Mouse (Mus musculus) R1 (cell line): ENCODE data around the gene Lrmp.

Experiments
- DNase-seq: peaks from one replicate; pipeline ENCODE4 v3.0.0-alpha.2; 2018; ENCODE audit warnings: low read depth, low spot score

Gene Lrmp

DNA sequence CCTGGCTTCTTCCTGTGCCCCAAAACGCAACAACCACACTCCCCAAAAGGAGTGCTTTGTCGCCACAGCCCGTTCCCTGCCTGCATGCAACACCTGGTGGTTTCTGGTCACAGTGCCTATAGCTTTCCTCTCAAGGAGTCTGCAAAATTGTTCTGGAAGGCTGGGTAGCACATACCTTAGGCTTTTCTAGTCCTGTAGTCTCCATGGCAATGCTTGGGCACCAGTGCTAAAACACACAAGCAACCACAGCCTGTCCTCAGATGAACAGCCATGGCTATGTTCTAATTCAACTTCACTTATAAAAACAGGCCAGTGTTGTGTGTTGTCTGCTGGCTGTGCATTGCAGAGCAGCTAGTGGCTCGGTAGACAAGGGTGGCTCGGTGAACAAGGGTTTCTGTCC, 21.4 kb downstream of the Lrmp start:
- DNase-seq: peak; percentile 72

DNA sequence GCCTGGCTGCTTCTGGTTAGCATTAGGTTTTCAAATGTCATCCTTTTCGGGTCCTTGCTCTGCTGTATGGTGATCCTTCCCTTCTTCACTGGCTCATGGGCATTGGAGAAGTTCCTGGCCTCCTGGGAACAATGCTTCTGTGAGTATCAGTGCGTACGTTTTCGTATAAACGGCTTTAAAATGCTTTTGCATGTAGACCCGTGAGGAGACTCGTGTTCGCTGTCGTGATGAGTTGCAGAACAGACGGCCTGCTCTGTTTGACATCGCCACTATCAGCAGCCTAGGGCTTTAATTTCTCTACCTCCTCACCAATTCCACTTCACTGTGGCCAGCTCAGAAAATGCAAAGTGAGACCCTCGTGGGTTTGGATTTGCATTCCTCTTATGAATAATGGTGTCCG, 23.8 kb downstream of the Lrmp start:
- no peak for DNase-seq

DNA sequence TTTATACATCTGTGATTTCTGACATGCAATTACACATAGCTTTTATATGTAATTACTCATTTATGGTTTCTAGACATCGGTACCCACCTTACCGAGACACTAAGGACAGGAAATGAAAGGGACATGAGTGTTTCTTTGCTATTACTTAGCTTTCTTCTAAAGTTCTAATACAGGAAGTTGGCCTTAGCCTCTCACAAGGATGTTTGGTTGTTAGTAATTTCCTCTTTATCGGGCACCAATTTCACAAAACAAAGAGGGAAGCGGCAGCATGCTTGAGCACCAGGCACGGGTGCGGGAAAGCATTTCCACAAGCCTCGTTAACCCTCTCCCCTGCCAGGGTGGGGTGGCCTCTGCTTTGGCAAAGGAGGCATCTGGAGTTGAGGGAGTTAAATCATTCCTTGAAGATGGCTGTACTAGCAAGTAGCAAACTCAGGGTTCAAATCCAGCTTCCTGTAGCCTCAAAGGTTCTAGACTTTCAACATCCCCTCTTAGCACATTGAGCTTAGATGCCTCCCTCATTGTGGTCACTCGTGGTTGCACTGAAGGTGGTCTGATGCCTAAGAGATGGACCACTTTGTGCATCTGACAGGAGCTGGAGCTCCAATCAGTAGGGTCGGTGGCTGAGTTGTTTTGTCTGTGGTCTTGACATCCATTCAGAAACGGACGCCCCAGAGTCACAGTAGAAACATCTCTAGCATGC, 24.5 kb downstream of the Lrmp start:
- DNase-seq: no peak

DNA sequence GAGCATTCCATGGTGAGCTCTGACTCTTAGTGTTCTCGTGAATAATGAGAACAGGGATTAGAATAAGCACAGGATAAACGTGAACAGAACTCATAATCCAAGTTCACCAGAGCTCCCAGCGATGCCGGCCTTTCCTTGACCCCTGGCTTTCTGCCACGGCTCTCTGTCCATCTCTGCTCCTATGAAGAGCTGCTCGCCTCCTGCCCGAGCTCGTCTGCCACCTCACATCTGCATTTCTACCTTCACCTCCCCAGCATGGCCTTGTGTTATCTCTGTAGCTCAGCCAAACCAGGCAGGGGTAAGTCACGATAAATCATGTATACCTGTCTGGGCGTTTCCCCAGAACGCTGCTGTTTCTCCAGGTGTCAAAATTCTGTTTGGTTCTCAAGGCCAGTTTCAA, 25.3 kb downstream of the Lrmp start:
- DNase-seq: no peak

DNA sequence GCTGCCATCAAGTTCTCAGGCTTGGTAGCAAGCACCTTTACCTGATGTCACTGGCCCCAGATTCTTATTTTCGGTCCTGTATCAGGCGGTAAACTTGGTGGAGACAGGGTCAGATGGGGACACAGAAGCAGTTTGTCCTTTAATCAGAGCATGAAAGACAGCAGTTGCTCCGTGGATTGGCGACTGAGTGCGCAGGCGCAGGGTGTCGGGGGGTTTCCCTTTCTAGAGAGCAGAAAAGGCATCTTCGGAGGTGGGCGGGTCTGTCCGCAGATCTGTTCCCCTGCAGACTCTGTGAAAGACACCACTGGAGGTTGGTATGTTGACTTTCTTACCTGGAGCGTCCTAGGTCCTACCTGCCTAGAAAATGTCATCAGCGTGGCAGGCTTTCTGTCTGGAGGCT, 26.4 kb downstream of the Lrmp start:
- peak; percentile 46 for DNase-seq

DNA sequence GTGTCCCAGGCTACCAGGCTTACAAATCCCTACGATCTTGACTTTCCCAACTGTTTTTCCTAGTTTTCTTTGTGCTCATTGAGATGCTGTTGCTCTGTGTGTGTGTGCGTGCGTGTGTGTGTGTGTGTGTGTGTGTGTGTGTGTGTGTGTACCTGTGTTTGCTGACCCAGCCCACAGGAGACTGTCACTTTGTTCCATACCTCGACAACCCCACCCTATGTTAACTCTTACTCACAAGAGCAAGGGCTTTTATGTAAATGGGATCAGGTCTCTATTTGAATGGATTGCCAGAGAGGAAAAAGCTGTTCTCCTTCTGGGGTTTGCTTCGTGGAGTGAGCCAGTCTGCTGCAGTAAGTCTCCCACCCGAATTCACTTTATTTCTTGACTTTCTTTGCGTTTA, 29.7 kb downstream of the Lrmp start:
- no peak for DNase-seq

DNA sequence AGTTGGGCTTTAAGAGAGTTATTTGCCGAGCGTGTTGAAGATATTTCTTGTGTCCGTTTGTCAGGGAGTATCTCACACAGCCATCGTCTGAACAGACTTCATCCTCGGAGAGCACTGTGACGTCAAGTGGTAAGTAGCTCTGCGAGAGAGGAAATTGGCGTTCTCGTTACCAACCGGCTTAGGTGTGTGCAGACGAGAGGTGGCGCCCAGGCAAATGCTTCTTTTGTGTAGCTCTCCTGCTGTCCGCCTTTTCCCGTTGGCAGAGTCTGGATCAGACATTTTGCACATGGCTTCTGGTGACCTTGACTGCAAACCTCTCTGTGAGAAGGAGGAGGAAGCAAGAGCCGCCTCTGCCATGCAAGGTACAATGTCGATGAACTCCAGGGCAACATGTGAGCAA, 32.3 kb downstream of the Lrmp start:
- no peak for DNase-seq

DNA sequence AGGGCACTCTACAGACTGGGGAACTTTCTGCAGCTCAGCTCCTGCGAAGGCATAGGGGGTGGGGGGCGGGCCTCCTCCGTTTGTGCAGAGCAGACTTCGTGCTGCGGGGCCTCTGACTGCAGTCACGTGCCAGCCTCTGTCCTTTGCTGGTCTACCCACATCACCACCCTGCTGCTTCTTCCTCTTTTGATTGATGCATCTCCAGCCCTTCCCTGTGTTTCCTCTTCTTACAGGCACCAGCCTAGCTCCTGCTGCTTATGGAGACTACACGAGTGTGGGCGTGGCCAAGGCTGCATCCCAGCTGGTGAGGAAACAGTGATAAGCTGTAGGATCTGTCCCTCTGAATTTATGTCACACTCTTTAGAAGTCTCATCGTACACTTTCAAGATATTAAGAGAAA, 33.6 kb downstream of the Lrmp start:
- peak; percentile 58 for DNase-seq

DNA sequence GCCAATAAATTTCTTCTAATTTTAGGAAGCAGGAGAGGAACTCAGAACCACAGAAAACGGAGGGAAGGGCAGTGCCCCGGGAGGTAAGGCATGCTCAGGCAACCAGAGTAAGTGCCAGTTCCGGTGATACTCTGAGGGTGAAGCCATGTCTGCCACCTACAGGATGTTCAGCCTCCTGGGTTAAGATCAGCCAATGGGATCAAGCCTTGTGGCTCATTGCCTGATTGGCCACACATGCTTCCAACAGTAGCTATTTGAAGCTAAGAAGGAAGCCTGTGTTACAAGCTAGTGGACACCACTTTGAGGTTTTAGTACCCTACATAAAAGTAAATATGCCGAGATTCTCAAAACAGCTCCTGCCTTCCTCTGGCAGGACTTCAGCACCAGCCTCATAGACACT, 43.2 kb downstream of the Lrmp start:
- peak; percentile 58 for DNase-seq

DNA sequence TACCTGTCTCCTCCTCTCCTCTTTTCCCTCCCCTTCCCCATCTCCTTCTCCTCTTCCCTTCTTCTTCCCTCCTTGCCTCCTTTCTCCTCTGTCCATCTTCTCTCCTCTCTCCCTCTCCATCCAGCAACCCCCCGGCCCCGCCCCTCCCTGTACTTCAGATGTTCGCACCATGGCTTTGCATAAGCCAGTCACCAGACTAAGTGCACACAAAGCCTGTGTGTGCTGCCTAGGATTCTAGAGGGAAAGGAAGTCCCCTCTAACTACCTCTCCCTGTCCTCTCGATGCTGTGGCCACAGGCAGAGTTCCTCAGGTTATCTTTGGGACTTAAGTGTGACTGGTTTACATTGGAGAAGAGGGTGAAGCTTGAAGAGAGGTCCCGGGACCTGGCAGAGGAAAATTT, 45.1 kb downstream of the Lrmp start:
- peak; percentile 71 for DNase-seq

DNA sequence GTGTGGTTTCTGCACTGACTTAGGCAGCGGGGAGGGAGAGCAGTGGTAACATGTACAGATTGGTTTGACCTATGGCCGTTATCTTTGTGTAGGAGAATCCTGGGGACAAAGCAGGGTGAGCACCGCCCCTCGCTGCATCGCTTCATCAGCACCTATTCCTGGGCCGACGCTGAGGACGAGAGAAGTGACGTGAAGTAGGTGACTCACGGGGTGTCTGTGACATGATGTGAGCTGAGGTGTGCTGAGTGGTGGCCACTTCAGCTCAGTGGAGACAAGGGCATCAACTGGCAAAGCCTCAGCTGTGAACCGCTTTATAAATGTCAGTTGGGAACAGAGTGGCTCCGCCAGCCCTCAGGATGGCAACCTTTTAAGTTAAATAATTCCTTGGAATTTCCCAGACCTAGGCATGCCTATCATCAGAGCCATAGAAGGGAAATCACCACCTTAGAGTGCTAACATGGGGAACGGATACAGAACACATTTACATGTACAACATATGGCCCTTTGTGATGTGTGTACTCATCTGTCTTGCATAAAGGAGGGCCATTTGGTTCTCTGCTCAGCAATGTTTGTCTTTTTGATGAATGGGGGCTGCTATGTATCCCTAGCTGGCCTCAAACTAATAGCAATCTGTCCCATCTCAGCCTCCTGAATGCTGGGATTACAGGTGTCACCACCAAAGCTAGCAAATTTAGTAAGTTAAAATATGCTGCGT, 56.6 kb downstream of the Lrmp start:
- DNase-seq: no peak

DNA sequence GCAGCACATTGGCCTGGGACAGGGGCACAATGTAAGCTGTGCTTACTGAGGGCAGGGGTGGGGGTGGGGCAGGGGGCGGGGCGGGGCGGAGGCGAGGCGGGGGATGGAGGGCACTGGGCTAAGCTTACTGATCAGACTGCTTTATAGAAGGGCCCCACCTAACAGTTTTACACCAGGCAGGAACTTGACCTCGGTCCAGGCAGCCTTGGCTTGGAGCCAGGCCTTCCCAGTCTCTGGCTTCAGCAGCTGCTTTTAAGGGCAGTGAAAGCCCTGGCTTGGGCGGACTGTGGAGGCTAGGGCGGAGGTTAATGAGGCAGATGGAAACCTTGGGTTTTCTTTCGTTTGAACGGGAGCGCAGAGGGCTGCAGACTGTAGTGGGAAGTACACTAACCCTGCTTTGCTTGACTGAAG, 58.3 kb downstream of the Lrmp start:
- peak; percentile 71 for DNase-seq

DNA sequence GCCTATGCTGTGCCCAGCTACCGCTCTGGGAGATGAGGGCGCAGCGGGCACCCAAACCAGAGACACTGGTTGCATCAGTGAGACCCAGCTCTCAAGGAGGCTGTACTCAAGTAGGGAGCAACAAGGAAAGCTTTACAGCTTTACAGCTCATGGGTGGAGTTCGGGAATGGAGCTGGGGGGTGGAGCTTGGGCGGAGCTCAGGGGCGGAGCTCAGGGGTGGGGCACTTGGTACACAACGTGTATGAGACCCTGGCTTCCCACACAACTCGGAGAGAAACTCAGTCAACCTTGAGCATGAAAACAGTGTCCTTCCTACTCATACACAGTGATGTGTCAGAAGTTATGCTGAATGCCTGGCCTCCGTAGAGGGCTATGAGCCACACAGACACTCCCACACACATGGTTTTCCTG, 60.1 kb downstream of the Lrmp start:
- DNase-seq: peak; percentile 86

DNA sequence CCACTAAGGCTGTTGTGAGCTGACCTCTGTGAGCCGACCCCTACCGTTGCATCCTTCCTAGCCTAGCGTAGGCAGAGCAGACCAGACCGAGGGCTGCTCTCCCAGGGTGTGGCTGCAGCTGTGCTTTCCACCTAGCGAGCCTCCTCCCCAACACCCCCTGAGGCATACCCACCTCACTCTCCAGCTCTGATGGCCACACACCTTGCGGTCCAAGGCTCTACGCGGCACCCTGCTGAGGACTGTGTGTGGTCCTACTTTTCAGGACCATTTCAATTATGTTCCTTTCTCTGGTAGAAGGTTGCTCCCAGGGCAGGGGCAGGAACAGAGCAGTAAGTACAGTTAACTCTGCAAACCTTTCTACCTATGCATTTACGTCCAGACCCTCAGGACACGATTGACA, 61.0 kb downstream of the Lrmp start:
- peak; percentile 72 for DNase-seq

DNA sequence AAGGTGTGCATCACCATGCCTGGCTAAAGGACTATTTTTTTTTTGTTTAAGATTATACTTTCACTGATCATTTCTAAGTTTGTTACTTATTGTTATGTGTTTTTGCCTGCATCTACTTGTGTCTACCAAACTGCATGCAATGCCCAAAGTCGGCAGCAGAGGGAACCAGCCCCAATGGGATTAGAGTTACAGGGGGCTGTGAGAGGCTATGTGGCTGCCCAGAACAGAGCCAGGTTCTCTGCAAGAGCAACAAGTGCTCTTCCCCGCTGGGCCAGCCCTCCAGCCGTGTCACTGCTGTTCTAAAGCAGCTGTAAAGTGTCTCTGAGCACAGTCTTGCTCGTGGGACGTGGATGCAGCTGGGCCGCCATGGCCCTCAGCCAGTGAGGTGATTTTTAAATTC, 64.2 kb downstream of the Lrmp start:
- DNase-seq: peak; percentile 86

DNA sequence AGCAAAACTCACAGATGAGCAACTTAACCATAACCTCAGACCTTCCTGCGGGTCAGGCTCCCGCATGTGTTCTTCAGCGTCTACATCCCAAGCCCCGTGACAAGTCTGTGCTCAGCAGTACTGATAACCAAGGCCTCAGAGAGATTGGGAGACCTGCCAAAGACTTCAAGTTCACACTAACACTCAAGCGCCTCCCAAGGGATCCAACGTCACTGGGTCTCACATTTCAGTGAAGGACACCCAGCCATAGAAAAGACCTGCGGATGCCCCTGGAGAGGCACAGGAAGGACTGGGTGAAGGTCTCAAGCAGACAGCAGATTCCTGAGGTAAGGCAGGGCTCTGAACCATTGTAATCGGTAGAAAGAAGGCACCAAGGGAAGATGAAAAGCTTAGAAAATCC, 66.6 kb downstream of the Lrmp start:
- no peak for DNase-seq

DNA sequence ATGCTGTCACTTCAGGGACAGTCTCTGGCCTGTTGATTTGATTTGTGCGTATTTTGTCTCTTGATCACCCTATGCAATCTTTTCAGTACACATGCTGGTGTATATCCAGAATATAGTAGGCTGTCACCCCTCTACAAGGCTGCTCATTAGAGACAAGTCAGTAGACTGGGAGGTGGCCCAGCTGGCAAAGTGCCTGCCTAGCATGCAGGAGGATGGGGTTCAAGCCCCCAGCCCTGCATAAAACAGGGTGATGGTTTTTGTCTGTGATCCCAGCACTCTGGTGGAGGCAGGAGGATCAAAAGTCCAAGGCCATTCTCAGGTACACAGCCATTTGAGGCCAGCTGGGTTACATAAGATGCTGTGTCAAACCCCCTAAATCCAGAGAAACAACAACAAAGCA, 70.6 kb downstream of the Lrmp start:
- no peak for DNase-seq

DNA sequence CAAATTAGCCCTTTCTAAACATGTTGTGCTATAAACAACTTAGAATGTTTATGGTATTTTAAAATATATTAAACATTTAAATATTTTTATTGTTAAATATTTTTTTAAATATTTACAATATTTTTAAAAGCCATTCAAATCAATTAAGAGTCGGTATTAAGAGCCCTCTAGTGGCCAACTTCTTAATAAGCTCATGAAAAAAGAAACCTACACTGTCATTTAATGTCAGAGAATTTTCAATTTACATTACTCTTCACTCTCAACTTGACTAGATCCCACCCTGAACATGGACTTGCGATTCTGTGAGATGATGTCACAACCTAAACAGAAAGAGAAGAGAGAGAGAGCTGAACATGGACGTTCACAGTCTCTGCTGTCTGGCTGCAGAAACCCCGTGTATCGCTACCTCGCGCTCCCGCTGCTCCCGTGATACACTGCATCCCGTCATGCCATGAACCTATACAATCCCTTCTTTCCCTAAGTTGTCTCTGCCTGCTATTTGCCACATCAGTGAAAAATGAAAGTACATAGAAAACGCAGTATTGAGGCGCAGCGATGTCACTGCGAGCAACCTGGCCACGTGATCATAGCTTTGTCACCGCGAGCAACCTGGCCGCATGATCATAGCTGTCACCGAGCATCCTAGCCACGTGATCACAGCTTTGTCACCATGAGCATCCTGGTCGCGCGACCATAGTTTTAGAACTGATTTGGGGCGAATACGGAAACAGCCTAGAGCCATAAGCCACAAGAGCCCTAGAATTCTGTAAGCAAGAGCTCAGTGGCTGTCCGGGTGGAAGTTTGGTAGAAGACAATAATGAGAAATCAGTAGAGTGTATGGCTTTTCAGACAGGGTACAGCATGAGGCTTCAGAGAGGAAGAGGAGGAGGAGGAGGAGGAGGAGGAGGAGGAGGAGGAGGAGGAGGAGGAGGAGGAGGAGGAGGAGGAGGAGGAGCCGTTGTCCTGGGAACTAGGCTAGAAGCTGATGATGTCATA, 71.9 kb downstream of the Lrmp start:
- DNase-seq: peak; percentile 51

DNA sequence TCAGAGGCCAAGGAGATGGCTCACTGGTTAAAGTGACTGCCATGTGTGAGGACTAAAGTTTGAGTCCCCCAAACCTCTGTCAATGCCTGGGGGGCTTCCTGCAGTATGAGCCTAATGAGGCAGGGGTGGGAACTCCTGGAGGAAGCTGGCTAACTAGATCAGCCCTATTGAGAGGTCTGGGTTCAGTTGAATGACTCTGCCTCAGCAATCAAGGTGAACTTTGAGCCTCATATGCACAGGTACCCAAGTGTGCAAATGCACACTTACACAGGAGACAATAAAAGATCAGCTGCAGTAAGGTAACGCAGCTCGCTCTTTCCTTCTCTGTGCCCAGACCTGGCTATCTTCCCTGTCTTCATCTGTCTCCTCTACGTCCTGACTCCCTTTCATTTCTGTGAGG, 77.6 kb downstream of the Lrmp start:
- DNase-seq: no peak

DNA sequence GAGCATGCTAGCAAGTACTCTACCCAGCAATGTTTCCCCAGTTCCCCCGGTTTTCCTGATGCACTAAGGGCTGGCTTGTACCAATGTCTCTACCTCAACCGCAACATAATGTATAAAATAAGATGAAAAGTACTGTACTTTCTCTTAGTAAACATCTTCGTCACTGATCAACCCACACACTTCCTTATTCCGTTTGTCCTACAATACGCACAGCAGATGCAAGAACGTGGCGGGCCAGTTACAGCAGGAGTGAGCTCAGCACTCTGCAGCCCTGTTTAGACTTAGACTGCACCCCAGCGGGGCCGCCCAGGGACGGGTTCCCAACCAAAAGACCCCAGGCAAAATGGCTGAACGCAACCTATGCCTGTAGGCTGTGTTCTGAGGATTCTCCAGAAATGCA, 78.0 kb downstream of the Lrmp start:
- DNase-seq: no peak

DNA sequence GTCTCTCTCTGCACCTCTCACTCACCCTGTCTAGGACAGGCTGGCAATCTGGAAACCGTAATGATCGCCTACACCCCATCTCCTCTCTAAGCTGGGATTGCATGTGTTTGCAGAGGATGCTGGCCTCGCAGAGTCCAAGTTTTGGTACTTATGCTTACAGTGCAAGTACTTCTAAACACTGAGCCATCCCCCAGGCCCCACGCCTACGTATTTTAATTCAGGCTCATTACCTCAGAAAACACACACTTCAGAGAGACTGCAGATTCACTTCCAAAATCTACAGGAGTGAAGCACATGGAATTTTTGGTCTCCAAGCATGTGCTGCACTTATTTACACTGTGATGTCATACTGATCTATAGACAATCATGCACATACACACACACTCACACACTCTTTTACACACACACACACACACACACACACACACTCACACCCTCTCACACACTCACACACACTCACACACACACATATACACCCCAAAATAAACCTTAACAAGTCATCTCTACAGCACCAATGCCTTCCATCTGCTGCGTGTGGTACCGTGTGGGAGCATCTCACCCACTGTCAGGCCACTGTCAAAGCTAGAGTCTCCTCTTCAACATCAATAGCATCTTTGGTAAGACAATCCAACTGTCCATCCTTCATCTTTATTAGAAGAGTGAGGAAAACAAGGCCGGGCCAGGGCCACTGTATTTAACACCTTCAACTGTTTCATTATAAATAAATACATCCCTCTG, 82.7 kb downstream of the Lrmp start:
- no peak for DNase-seq
